Mouse (Mus musculus) liver, postnatal 0 days (tissue): ENCODE measurements around the gene Ms4a15. TPM values are rescaled to one million over a fixed set of nuclear protein-coding genes. Genes with fewer than 3 reads are reported as not detected.

Source experiments
- ATAC-seq: fragments of 200-750 bp; cut with Nextera tagmentation; 2 replicates; pipeline ENCODE4 v1.8.0; 2017; ENCODE audit warnings: mild to moderate bottlenecking, moderate library complexity
- DNase-seq: peaks from one replicate; pipeline ENCODE4 v3.0.0-alpha.2; 2016
- H3K27ac ChIP-seq: fragments of 300-500 bp; sonication (generic); 2 replicates; pipeline ENCODE4 v1.5.1; 2014; ENCODE audit warnings: antibody characterized with exemption, moderate library complexity, mild to moderate bottlenecking, low read depth
- H3K27me3 ChIP-seq: fragments of 300-500 bp; sonication (generic); 2 replicates; pipeline ENCODE4 v1.6.1; 2014; ENCODE audit warnings: low read length, control low read depth, mixed read lengths; ENCODE audit not compliant: insufficient read depth
- H3K36me3 ChIP-seq: fragments of 300-500 bp; sonication (generic); replicated peaks from 2 replicates; pipeline ENCODE4 v1.6.1; 2014; ENCODE audit warnings: mild to moderate bottlenecking, control low read depth, low read length, moderate library complexity, mixed read lengths; ENCODE audit not compliant: insufficient read depth
- H3K4me1 ChIP-seq: fragments of 300-500 bp; sonication (generic); 2 replicates; pipeline ENCODE4 v1.6.1; 2014; ENCODE audit warnings: antibody characterized with exemption, mild to moderate bottlenecking, control low read depth; ENCODE audit not compliant: insufficient read depth
- H3K4me2 ChIP-seq: fragments of 300-500 bp; sonication (generic); 2 replicates; pipeline ENCODE4 v1.6.1; 2014; ENCODE audit warnings: low read depth, mild to moderate bottlenecking, low read length, moderate library complexity, mixed read lengths
- H3K4me3 ChIP-seq: fragments of 300-500 bp; sonication (generic); 2 replicates; pipeline ENCODE4 v1.5.1; 2014; ENCODE audit warnings: low read depth, low read length
- H3K9ac ChIP-seq: fragments of 300-500 bp; sonication (generic); replicated peaks from 2 replicates; pipeline ENCODE4 v1.6.1; 2014; ENCODE audit warnings: mild to moderate bottlenecking, moderate library complexity
- H3K9me3 ChIP-seq: fragments of 300-500 bp; sonication (generic); 2 replicates; pipeline ENCODE4 v1.6.1; 2016; ENCODE audit warnings: mild to moderate bottlenecking, control low read depth, low read length, mixed read lengths
- CTCF ChIP-seq: sonication (generic); IDR thresholded peaks from 2 replicates; pipeline ENCODE4 v1.5.1; 2016; ENCODE audit warnings: antibody characterized with exemption, low read depth
- EP300 ChIP-seq: IDR thresholded peaks from 2 replicates; pipeline ENCODE4 v1.6.1; 2016; ENCODE audit warnings: antibody characterized with exemption, low read depth, mild to moderate bottlenecking
- WGBS: fragments of 180-500 bp; shearing (Covaris S2); extraction: QIAGEN DNeasy Blood & Tissue Kit; methylation state at CpG from one replicate; pipeline ENCODE4 v1.1.7; 2014; ENCODE audit not compliant: insufficient replicate concordance; 5-methylcytosine and 5-hydroxymethylcytosine counted together
- polyA plus RNA-seq: library from polyadenylated mRNA; unstranded; fragments of >200 nt; fragmentation: Nextera tagmentation; extraction: Ambion mirVana; gene quantifications from 2 replicates; pipeline ENCODE4 v1.2.1, GENCODE M21; 2015

Gene Ms4a15
- polyA plus RNA-seq, 1 experiment from 2014 or later: not detected

DNA sequence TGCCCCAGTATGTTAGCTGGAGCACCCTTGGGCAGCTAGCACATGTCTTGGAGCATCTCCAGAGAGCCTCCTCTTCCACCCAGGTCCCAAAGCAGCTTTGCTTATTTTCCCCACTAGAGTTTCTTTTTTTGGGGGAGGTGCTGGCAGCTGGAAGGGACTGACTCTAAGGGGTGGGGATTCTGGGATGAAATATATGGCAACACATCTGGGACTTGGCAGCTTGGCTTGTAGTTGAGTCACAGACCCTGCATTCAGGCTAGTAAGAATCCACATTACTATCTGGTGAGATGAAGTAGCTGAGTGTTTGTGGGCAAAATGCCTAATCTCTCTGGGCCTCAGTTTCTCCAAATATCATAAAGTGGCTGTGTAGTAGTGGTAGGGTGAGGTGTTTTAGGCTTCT lies 1.1 kb downstream of the Ms4a15 start:
- H3K4me3 ChIP-seq: no peak overlapping the region
- no peaks in the 10 kb centered on the region for H3K4me1 ChIP-seq
- no peak for TF ChIP-seq CTCF
- no peak for TF ChIP-seq EP300
- no peak for DNase-seq
- no peak overlapping the region for H3K9ac ChIP-seq
- H3K36me3 ChIP-seq: no peaks in the 10 kb centered on the region
- no peak for ATAC-seq
- no peaks in the 10 kb centered on the region for H3K27me3 ChIP-seq
- H3K4me2 ChIP-seq: no peak overlapping the region
- H3K27ac ChIP-seq: no peak overlapping the region
- H3K9me3 ChIP-seq: no peaks in the 10 kb centered on the region

DNA sequence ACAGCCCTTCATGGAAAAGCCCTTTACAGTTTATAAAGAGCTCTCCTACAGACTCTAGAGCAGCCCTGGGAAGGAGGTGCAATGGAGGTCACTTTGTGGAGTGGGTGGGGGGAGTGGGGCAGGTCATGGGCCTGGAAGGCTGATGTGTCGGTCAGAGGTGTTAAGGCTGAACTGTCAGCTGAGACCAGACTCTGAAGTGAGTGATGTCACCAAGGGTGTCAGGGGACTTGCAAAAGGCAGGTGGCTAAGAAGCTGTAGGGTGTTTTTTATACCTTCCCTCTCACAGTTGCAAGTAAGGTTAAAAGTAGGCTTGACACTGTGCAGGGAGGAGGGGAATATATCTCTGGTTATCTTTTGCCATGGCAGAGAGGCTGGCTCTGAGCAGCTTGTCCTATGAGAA lies 2.3 kb downstream of the Ms4a15 start:
- ATAC-seq: no peak
- no peak overlapping the region for H3K27ac ChIP-seq
- 60% methylated on average over 1 of the region's 1 CpGs for WGBS
- no peak overlapping the region for H3K4me2 ChIP-seq
- H3K9ac ChIP-seq: no peak overlapping the region
- no peaks in the 10 kb centered on the region for H3K27me3 ChIP-seq
- no peak overlapping the region for H3K4me3 ChIP-seq
- no peaks in the 10 kb centered on the region for H3K36me3 ChIP-seq
- no peak for TF ChIP-seq EP300
- TF ChIP-seq CTCF: no peak
- no peak for DNase-seq
- H3K9me3 ChIP-seq: no peaks in the 10 kb centered on the region
- H3K4me1 ChIP-seq: no peaks in the 10 kb centered on the region

DNA sequence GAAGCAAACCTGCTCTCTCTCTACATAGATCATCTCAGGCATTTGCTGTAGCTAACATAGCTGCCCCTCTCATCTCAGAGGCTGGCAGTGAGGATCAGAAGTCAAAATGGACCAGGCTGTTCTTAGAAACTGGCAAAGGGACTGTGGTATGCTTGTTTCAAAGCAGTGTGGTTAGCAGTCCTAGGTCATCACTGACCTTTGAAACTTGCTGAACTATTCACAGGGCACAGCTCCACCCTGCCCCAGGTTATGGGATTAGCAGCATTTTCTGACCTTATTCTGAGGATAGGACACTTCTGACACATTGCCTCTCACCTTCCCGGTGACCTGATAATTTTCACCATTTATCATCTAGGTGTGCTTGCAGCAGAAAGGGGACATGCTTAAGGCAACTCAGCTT lies 4.5 kb downstream of the Ms4a15 start:
- H3K9me3 ChIP-seq: no peaks in the 10 kb centered on the region
- no peak for ATAC-seq
- DNase-seq: no peak
- H3K4me3 ChIP-seq: no peak overlapping the region
- H3K9ac ChIP-seq: no peak overlapping the region
- TF ChIP-seq EP300: no peak
- no peak for TF ChIP-seq CTCF
- H3K27ac ChIP-seq: no peak overlapping the region
- H3K4me1 ChIP-seq: no peaks in the 10 kb centered on the region
- H3K36me3 ChIP-seq: no peaks in the 10 kb centered on the region
- WGBS: 64% methylated on average over 1 of the region's 1 CpGs
- H3K27me3 ChIP-seq: no peaks in the 10 kb centered on the region
- H3K4me2 ChIP-seq: no peak overlapping the region

DNA sequence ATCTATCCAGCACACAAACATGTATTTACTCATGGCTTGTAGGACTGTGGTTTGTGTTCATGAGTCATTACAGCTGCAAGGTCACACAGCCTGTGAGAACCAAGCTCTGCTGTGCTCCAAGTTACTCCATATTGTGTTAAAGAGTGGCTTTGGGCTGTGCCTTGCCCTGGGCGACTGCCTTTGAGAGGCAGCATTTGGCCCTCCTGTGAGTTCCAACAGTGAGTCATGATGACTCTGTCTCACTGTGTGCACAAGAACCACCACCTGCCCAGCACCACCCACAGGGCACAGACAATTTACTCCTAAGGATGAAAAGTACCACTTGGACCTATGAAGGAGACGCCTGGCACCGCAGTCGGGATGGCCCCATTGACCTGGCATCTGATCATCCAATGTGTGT lies 7.2 kb downstream of the Ms4a15 start:
- Histone ChIP-seq H3K27ac (no peak overlapping the region), H3K4me3 (no peak overlapping the region), H3K4me2 (no peak overlapping the region), H3K36me3 (no peaks in the 10 kb centered on the region), H3K9ac (no peak overlapping the region), H3K27me3 (no peaks in the 10 kb centered on the region), H3K9me3 (no peaks in the 10 kb centered on the region), H3K4me1 (no peaks in the 10 kb centered on the region)
- ATAC-seq (no peak), DNase-seq (no peak)
- TF ChIP-seq CTCF: no peak
- no peak for TF ChIP-seq EP300
- WGBS: 86% methylated on average over 4 of the region's 4 CpGs

- DNase-seq (no peak), ATAC-seq (no peak)
- no peaks in the 10 kb centered on the region for H3K27me3 ChIP-seq
- H3K36me3 ChIP-seq: no peaks in the 10 kb centered on the region
- TF ChIP-seq CTCF (peak; percentile 9; the same call in 1 of the 2 replicates), EP300 (no peak)
- no peaks in the 10 kb centered on the region for H3K9me3 ChIP-seq
- H3K9ac ChIP-seq: no peak overlapping the region
- peaks cover 8% of the 10 kb centered on the region for H3K4me1 ChIP-seq
- H3K4me2 ChIP-seq: no peak overlapping the region
- H3K27ac ChIP-seq: no peak overlapping the region
- no peak overlapping the region for H3K4me3 ChIP-seq
- 75% methylated on average over 13 of the region's 13 CpGs for WGBS
Measured at GRCm38 (mm10) chr19:10984551-10984950, 8.5 kb downstream of the Ms4a15 start.

- peaks cover 10% of the 10 kb centered on the region for H3K4me1 ChIP-seq
- 27% methylated on average over 14 of the region's 14 CpGs for WGBS
- H3K27me3 ChIP-seq: no peaks in the 10 kb centered on the region
- no peaks in the 10 kb centered on the region for H3K36me3 ChIP-seq
- no peak overlapping the region for H3K27ac ChIP-seq
- DNase-seq (peak; percentile 47), ATAC-seq (no peak)
- H3K9me3 ChIP-seq: no peaks in the 10 kb centered on the region
- no peak for TF ChIP-seq EP300
- TF ChIP-seq CTCF: peak; percentile 72
- no peak overlapping the region for H3K9ac ChIP-seq
- H3K4me3 ChIP-seq: no peak overlapping the region
- H3K4me2 ChIP-seq: 0 out of 2 replicates have a peak overlapping the region, but pooled peaks have one; percentile 23
Measured at GRCm38 (mm10) chr19:10983146-10983545, 9.9 kb downstream of the Ms4a15 start.

- Histone ChIP-seq H3K4me3 (no peak overlapping the region), H3K36me3 (no peaks in the 10 kb centered on the region), H3K4me2 (peak overlapping the region; percentile 26; the same call in 1 of the 2 replicates), H3K4me1 (peaks cover 10% of the 10 kb centered on the region), H3K27me3 (no peaks in the 10 kb centered on the region), H3K9ac (no peak overlapping the region), H3K27ac (no peak overlapping the region), H3K9me3 (no peaks in the 10 kb centered on the region)
- DNase-seq (no peak), ATAC-seq (no peak)
- TF ChIP-seq EP300: no peak
- TF ChIP-seq CTCF: no peak
- WGBS: 47% methylated on average over 5 of the region's 5 CpGs
Measured at GRCm38 (mm10) chr19:10980210-10980609, 12.8 kb downstream of the Ms4a15 start.
